Mouse (Mus musculus) C2C12 (cell line): ENCODE measurements around the gene Tas2r136. TPM values are rescaled to one million over a fixed set of nuclear protein-coding genes. Genes with fewer than 3 reads are reported as not detected.

Experiments
- H3K27me3 ChIP-seq: one replicate; pipeline ENCODE4 v1.6.1; 2011; ENCODE audit not compliant: control insufficient read depth, insufficient read depth, insufficient read length
- H3K36me3 ChIP-seq: one replicate; pipeline ENCODE4 v1.6.1; 2011; ENCODE audit not compliant: control insufficient read depth, insufficient read depth
- H3K4me3 ChIP-seq: one replicate; pipeline ENCODE4 v1.5.1; 2011; ENCODE audit warnings: mild to moderate bottlenecking, control low read depth; ENCODE audit not compliant: poor library complexity, insufficient read depth, severe bottlenecking
- H3K79me2 ChIP-seq: one replicate; pipeline ENCODE4 v1.6.1; 2011; ENCODE audit not compliant: control insufficient read depth, insufficient read depth
- H3K79me3 ChIP-seq: one replicate; pipeline ENCODE4 v1.6.1; 2011; ENCODE audit warnings: low read depth, control low read depth
- H3ac ChIP-seq: one replicate; pipeline ENCODE3; 2011; ENCODE audit warnings: low read depth; ENCODE audit not compliant: control insufficient read depth, insufficient read length
- CEBPB ChIP-seq: IDR thresholded peaks from one replicate; pipeline ENCODE4 v1.6.1; 2011; ENCODE audit warnings: low read depth, mild to moderate bottlenecking, control low read depth, moderate library complexity
- CTCF ChIP-seq: IDR thresholded peaks from one replicate; pipeline ENCODE4 v1.5.1; 2011; ENCODE audit not compliant: control insufficient read depth, insufficient read depth, insufficient read length
- FOSL1 ChIP-seq: IDR thresholded peaks from one replicate; pipeline ENCODE4 v1.8.0; 2011; ENCODE audit warnings: mild to moderate bottlenecking, low read length; ENCODE audit not compliant: poor library complexity, insufficient read depth, severe bottlenecking
- MAX ChIP-seq: IDR thresholded peaks from one replicate; pipeline ENCODE4 v1.6.1; 2011; ENCODE audit warnings: mild to moderate bottlenecking, control low read depth
- MYOD1 ChIP-seq: IDR thresholded peaks from one replicate; pipeline ENCODE4 v1.6.1; 2011; ENCODE audit warnings: low read depth; ENCODE audit not compliant: control insufficient read depth, insufficient read length
- MYOG ChIP-seq: IDR thresholded peaks from one replicate; pipeline ENCODE4 v1.6.1; 2011; ENCODE audit not compliant: control insufficient read depth, insufficient read length; ENCODE audit errors: extremely low read depth
- USF1 ChIP-seq: IDR thresholded peaks from one replicate; pipeline ENCODE4 v1.6.1; 2011; ENCODE audit warnings: low read depth, mild to moderate bottlenecking, control low read depth, moderate library complexity
- long read RNA-seq, 2 experiments: library from polyadenylated mRNA; unstranded; transcript quantifications; one replicate each; pipeline ENCODE4 v2.0.0; 2019 to 2020
- polyA plus RNA-seq: library from polyadenylated mRNA; unstranded; fragments of >200 nt; fragmentation: generic; extraction: Trizol; gene quantifications from one replicate; pipeline ENCODE4 v1.2.1, GENCODE M21; 2012; ENCODE audit warnings: missing spikeins

Gene Tas2r136
- polyA plus RNA-seq: not detected
- long read RNA-seq, experiment 1: 0 reads
- long read RNA-seq, experiment 2: 0 reads

DNA sequence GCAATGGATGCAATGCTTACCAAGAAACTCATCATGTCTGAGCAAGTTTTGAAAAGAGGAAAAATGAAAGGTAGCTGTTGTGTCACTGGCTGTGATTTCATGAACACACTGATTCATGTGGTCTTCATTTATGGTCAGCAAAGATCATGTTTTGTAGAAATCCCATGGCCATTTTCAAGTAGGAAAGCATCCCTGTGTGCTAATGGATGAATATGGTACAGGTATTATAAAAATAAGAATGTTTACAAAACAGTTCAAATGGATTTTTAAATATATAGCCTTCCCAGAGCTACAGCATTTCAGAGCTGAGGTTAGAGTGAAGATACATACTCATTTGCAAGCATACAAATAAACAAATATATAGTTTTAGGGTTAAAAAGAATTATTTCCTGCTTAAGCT lies at the start of gene Tas2r136:
Gene Tas2r136 (minus strand): TSS at position 101 of the 400 bp plus-strand sequence.
- no peaks in the 10 kb centered on the region for H3K79me2 ChIP-seq
- H3K4me3 ChIP-seq: no peak within 1 kb of the TSS
- H3ac ChIP-seq: no peak within 1 kb of the TSS
- no peaks in the 10 kb centered on the region for H3K36me3 ChIP-seq
- TF ChIP-seq FOSL1 (no peak), CTCF (no peak), CEBPB (no peak), MAX (no peak), USF1 (no peak), MYOD1 (no peak), MYOG (no peak)
- no peaks in the 10 kb centered on the region for H3K79me3 ChIP-seq
- H3K27me3 ChIP-seq: no peaks in the 10 kb centered on the region

DNA sequence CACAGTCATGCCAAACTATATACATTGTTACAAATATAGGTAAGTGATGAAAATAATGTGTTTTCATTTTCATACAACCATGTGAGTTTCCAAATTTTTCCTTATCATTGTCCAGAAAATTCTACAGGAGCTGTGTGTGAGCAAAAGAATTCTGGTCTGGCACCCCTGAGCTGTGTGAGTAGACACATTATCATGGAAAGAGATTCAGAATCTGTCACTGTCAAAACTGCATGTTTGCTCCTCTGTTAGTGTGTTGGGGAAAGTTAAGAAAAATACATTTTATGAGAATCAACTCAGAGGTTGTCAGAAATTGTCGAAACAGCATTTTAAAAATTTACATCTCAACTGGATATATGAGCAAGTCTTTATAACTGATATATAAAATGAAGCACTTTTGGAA lies 24.6 kb upstream of the Tas2r136 start, which contains the start of gene Tas2r117:
Gene Tas2r117 (plus strand): TSS at position 301 of the 400 bp plus-strand sequence.
- H3ac ChIP-seq: no peak within 1 kb of the TSS
- no peaks in the 10 kb centered on the region for H3K79me2 ChIP-seq
- no peaks in the 10 kb centered on the region for H3K36me3 ChIP-seq
- no peaks in the 10 kb centered on the region for H3K27me3 ChIP-seq
- TF ChIP-seq CEBPB (no peak), FOSL1 (no peak), MYOD1 (no peak), CTCF (no peak), MYOG (no peak), USF1 (no peak), MAX (no peak)
- H3K79me3 ChIP-seq: no peaks in the 10 kb centered on the region
- no peak within 1 kb of the TSS for H3K4me3 ChIP-seq

DNA sequence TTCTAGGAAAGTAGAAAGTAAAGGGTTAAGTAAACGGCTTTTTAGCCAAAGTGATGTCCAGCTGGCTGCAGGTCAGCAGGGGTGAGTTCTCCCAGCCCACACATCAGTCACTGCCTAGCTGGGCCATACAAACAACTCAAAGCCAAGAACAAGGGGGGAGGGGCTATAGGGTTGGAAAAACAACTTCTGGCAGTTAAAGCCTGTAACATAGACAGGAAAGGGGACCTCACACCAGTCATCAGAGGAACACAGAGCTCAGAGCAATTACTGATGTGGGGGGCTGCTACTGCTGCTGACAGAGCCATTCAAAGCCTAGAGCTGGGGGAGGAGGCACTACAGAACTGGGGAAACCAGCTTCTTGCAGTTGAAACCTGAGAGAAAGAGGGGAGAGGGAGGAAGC lies 17.4 kb upstream of the Tas2r136 start:
- no peak overlapping the region for H3ac ChIP-seq
- H3K4me3 ChIP-seq: no peak overlapping the region
- H3K27me3 ChIP-seq: no peaks in the 10 kb centered on the region
- TF ChIP-seq USF1 (no peak), MAX (no peak), FOSL1 (no peak), CEBPB (no peak), MYOD1 (no peak), MYOG (no peak), CTCF (no peak)
- no peaks in the 10 kb centered on the region for H3K36me3 ChIP-seq
- no peaks in the 10 kb centered on the region for H3K79me3 ChIP-seq
- no peaks in the 10 kb centered on the region for H3K79me2 ChIP-seq

DNA sequence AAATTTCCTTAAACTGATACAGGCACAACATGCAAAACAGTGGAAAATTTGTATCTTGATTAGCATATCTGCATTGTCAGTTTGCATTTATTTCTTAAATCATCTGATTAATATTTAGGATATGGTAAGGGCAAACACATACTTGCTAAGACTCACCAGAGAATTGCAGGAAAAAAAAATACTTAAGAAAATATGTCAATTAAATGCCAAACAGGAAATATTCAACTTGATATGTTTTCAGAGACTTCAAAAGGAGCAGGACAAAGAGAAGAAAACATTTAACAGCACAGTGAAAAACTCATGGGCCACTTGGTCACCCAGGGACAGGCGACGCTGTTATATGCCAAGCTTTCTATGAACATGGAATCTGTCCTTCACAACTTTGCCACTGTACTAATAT lies 16.1 kb downstream of the Tas2r136 start, which contains the start of gene Tas2r102:
Gene Tas2r102 (plus strand): TSS at position 301 of the 400 bp plus-strand sequence.
- Histone ChIP-seq H3K4me3 (no peak within 1 kb of the TSS), H3K79me2 (no peaks in the 10 kb centered on the region), H3K79me3 (no peaks in the 10 kb centered on the region), H3K27me3 (no peaks in the 10 kb centered on the region), H3K36me3 (no peaks in the 10 kb centered on the region), H3ac (no peak within 1 kb of the TSS)
- TF ChIP-seq FOSL1 (no peak), CEBPB (no peak), MAX (no peak), MYOG (no peak), USF1 (no peak), MYOD1 (no peak), CTCF (no peak)

DNA sequence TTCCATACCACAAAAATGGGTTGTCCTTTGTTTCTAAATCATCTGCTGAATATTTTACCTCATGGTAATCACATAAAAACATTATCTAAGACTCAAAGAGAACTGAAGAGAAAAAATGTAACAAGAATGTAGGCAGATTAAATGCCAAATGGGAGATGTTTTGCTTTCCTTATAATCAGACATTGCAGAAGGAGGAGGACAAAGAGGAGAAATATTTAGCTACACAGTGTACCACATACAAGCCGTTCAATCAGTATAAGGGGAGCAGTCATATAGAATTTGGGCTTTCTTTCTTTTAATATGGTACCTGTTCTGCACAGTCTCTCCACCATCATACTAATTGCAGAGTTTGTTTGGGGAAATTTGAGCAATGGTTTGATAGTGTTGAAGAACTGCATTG lies 23.5 kb downstream of the Tas2r136 start, which contains the start of gene Tas2r124:
Gene Tas2r124 (plus strand): TSS at position 301 of the 400 bp plus-strand sequence.
- Histone ChIP-seq H3K4me3 (no peak within 1 kb of the TSS), H3K79me3 (no peaks in the 10 kb centered on the region), H3K27me3 (no peaks in the 10 kb centered on the region), H3K79me2 (no peaks in the 10 kb centered on the region), H3ac (no peak within 1 kb of the TSS), H3K36me3 (no peaks in the 10 kb centered on the region)
- TF ChIP-seq FOSL1 (no peak), MYOG (no peak), USF1 (no peak), MYOD1 (no peak)

DNA sequence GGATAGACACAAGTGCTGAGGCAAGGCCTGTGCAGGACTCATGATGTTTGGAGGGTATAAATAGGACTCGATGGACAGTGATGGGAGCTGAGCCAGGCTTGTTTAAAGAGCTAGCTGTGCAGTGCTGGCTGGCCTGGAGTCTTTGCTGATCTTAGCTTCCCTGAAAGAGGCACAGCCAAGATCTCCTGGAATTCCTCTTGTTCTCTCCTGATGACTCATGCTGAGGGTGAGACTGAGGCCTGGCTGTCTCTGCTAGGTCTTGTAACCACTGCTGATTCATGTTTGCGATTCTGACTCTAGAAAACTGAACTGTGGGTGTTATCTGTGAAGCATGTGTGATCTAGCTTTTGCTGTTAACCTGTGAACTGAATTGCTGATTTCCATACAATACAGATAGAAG lies 27.8 kb downstream of the Tas2r136 start:
- H3ac ChIP-seq: no peak overlapping the region
- H3K79me3 ChIP-seq: no peaks in the 10 kb centered on the region
- H3K79me2 ChIP-seq: no peaks in the 10 kb centered on the region
- no peaks in the 10 kb centered on the region for H3K36me3 ChIP-seq
- H3K4me3 ChIP-seq: no peak overlapping the region
- TF ChIP-seq CTCF: no peak
- TF ChIP-seq CEBPB: no peak
- TF ChIP-seq MAX: no peak
- TF ChIP-seq MYOG: no peak
- TF ChIP-seq FOSL1: peak; percentile 18
- H3K27me3 ChIP-seq: no peaks in the 10 kb centered on the region
